Mouse (Mus musculus) embryonic fibroblast, embryonic 13.5 days (primary cell): ENCODE results near the gene Mgat4b.
"Not testable (repeated sequence)": the region's sequence is repeated elsewhere in the genome, so short reads cannot be mapped to it uniquely, and the experiment has no call there.

Source experiments
- CTCF ChIP-seq: IDR thresholded peaks from 2 replicates; pipeline ENCODE4 v1.5.1; 2011; ENCODE audit warnings: mild to moderate bottlenecking, control low read depth, low read length, moderate library complexity, borderline replicate concordance; ENCODE audit not compliant: insufficient read depth
- POLR2A ChIP-seq: IDR thresholded peaks from 2 replicates; pipeline ENCODE4 v1.6.1; 2011; ENCODE audit warnings: low read depth, mild to moderate bottlenecking, control low read depth, low read length, moderate library complexity

DNA sequence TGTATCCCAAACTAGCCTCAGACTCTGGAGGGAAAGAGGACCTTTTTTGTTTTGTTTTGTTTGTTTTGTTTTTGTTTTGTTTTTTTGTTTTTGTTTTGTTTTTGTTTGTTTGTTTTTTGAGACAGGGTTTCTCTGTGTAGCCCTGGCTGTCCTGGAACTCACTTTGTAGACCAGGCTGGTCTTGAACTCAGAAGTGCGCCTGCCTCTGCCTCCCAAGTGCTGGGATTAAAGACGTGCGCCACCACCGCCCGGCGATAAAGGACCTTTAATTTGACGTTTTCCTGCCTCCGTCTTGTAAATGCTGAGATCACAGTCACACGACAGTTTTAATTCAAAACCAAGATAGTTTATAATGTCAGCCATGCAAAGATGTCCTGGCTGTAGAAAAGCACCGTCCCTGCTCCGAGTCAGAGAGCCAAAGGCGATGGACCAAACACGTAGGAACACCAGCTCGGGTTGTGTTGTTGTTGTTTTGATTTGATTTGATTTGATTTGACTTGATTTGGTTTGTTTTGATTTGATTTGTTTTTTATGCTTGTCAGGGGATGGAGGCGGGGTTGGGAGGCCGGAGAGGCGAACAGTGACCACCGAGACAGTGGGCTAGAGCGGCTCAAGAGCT lies 36.5 kb upstream of the Mgat4b start, which contains the start of gene Mrnip:
- not testable (repeated sequence) for TF ChIP-seq CTCF, POLR2A
